Mouse (Mus musculus) G1E (cell line): ENCODE measurements around the gene Lypla2. TPM values are rescaled to one million over a fixed set of nuclear protein-coding genes. Genes with fewer than 3 reads are reported as not detected.
A peak's percentile ranks its signal among the peaks of the same experiment; 100 is the strongest.

Source experiments
- ATAC-seq: 2 replicates; pipeline ENCODE4 v1.8.0; 2016; ENCODE audit warnings: mild to moderate bottlenecking; ENCODE audit not compliant: insufficient number of reproducible peaks, poor library complexity, low FRiP score, severe bottlenecking; ENCODE audit errors: extremely low read depth
- DNase-seq: peaks from one replicate; pipeline ENCODE4 v3.0.0; 2012; ENCODE audit warnings: low spot score
- H3K27me3 ChIP-seq: 2 replicates; pipeline ENCODE4 v1.6.1; 2012; ENCODE audit warnings: mild to moderate bottlenecking, low read length, inconsistent platforms; ENCODE audit not compliant: insufficient read depth
- H3K36me3 ChIP-seq: replicated peaks from 2 replicates; pipeline ENCODE3; 2012; ENCODE audit warnings: mild to moderate bottlenecking, inconsistent platforms
- H3K4me1 ChIP-seq: 2 replicates; pipeline ENCODE4 v1.6.1; 2012; ENCODE audit warnings: low read depth, low read length, inconsistent platforms, mixed read lengths; ENCODE audit not compliant: insufficient read depth
- H3K4me3 ChIP-seq: 2 replicates; pipeline ENCODE4 v1.5.1; 2012; ENCODE audit warnings: low read depth, mild to moderate bottlenecking, inconsistent platforms, low read length, moderate library complexity, mixed read lengths
- H3K9me3 ChIP-seq: replicated peaks from 2 replicates; pipeline ENCODE4 v1.6.1; 2012; ENCODE audit warnings: inconsistent platforms
- CTCF ChIP-seq: IDR thresholded peaks from 2 replicates; pipeline ENCODE4 v1.5.1; 2012; ENCODE audit warnings: low read depth, low read length, inconsistent platforms, mixed read lengths
- GATA1 ChIP-seq: IDR thresholded peaks from 2 replicates; pipeline ENCODE4 v1.6.1; 2012; ENCODE audit warnings: borderline replicate concordance, low read length, inconsistent platforms, mixed read lengths
- GATA2 ChIP-seq: IDR thresholded peaks from 2 replicates; pipeline ENCODE4 v1.6.1; 2012; ENCODE audit warnings: low read depth, low read length, inconsistent platforms, borderline replicate concordance
- POLR2AphosphoS5 ChIP-seq: IDR thresholded peaks from 2 replicates; pipeline ENCODE4 v1.6.1; 2012; ENCODE audit warnings: low read depth, low read length, inconsistent platforms; ENCODE audit not compliant: insufficient replicate concordance
- TAL1 ChIP-seq: conservative IDR thresholded peaks from 2 replicates; pipeline ENCODE4 v1.6.1; 2012; ENCODE audit warnings: low read depth, low read length, inconsistent platforms, mixed read lengths
- polyA plus RNA-seq: library from polyadenylated mRNA; stranded (reverse); fragments of >175 nt; gene quantifications from 2 replicates; pipeline ENCODE4 v1.2.3, GENCODE M21; 2012
- total RNA-seq, 2 experiments: library from RNA; stranded (forward) in 1 of 2; stranded (reverse) in 1 of 2; fragments of 200-1000 nt in 1 of 2; fragments of >200 nt in 1 of 2; fragmentation: Nextera tagmentation in 1 of 2; gene quantifications; 2 replicates each; pipeline ENCODE4 v1.2.3; 2014 to 2017

Lypla2 gene
- total and polyA plus RNA-seq, 3 experiments: 28.5 to 243 (median 53.9) TPM

- Histone ChIP-seq H3K9me3 (no peaks in the 10 kb centered on the region), H3K4me3 (no peak overlapping the region), H3K4me1 (peaks cover 12% of the 10 kb centered on the region), H3K27me3 (no peaks in the 10 kb centered on the region), H3K36me3 (peaks cover 85% of the 10 kb centered on the region)
- DNase-seq: no peak
- TF ChIP-seq CTCF (no peak), POLR2AphosphoS5 (no peak), GATA2 (no peak), TAL1 (no peak), GATA1 (no peak)
- no peak for ATAC-seq
Observed at GRCm38 (mm10) chr4:135926195-135926808, 46.1 kb downstream of the Lypla2 start.

GRCm38 (mm10) chr4:135925341-135925740, 47.1 kb downstream of the Lypla2 start:
- Histone ChIP-seq H3K4me1 (peaks cover 13% of the 10 kb centered on the region), H3K27me3 (no peaks in the 10 kb centered on the region), H3K4me3 (no peak overlapping the region), H3K36me3 (peaks cover 76% of the 10 kb centered on the region), H3K9me3 (no peaks in the 10 kb centered on the region)
- TF ChIP-seq GATA1: no peak
- TF ChIP-seq POLR2AphosphoS5: no peak
- TF ChIP-seq CTCF: no peak
- TF ChIP-seq GATA2: no peak
- no peak for TF ChIP-seq TAL1
- ATAC-seq (no peak), DNase-seq (no peak)

- ATAC-seq: no peak
- no peak for DNase-seq
- TF ChIP-seq CTCF (no peak), GATA2 (no peak)
- H3K4me3 ChIP-seq: no peak overlapping the region
- H3K27me3 ChIP-seq: no peaks in the 10 kb centered on the region
- peaks cover 71% of the 10 kb centered on the region for H3K36me3 ChIP-seq
- peaks cover 13% of the 10 kb centered on the region for H3K4me1 ChIP-seq
- no peaks in the 10 kb centered on the region for H3K9me3 ChIP-seq
Observed at GRCm38 (mm10) chr4:135924418-135924817, 48.0 kb downstream of the Lypla2 start.

GRCm38 (mm10) chr4:135922190-135922589, 50.2 kb downstream of the Lypla2 start:
- peaks cover 73% of the 10 kb centered on the region for H3K36me3 ChIP-seq
- ATAC-seq: no peak
- TF ChIP-seq POLR2AphosphoS5 (no peak), GATA1 (no peak), CTCF (no peak), GATA2 (no peak), TAL1 (no peak)

GRCm38 (mm10) chr4:135921257-135922120, 50.9 kb downstream of the Lypla2 start:
- Histone ChIP-seq H3K9me3 (no peaks in the 10 kb centered on the region), H3K36me3 (peaks cover 73% of the 10 kb centered on the region)
- DNase-seq: no peak

More at GRCm38 (mm10) chr4:135922190-135922589, 50.2 kb downstream of the Lypla2 start:
- H3K9me3 ChIP-seq: no peaks in the 10 kb centered on the region
- peaks cover 22% of the 10 kb centered on the region for H3K4me1 ChIP-seq
- no peak for DNase-seq
- H3K4me3 ChIP-seq: no peak overlapping the region
- H3K27me3 ChIP-seq: no peaks in the 10 kb centered on the region; the same call in 1 of the 2 replicates

GRCm38 (mm10) chr4:135920304-135921241, 51.9 kb downstream of the Lypla2 start, which contains the start of gene Fuca1:
Fuca1 (plus strand) TSS chr4:135920735.
- H3K36me3 ChIP-seq: peaks cover 66% of the 10 kb centered on the region
- peak; percentile 86 for ATAC-seq

More at GRCm38 (mm10) chr4:135921257-135922120, 50.9 kb downstream of the Lypla2 start:
- peaks cover 21% of the 10 kb centered on the region for H3K4me1 ChIP-seq
- peak overlapping the region; percentile 91 for H3K4me3 ChIP-seq
- peaks cover 3% of the 10 kb centered on the region; the same call in 1 of the 2 replicates for H3K27me3 ChIP-seq
- no peak for ATAC-seq
- TF ChIP-seq GATA1 (no peak), GATA2 (no peak), TAL1 (no peak), CTCF (no peak), POLR2AphosphoS5 (no peak)

More at GRCm38 (mm10) chr4:135920304-135921241, 51.9 kb downstream of the Lypla2 start, which contains the start of gene Fuca1:
- H3K27me3 ChIP-seq: peaks cover 3% of the 10 kb centered on the region; the same call in 1 of the 2 replicates
- DNase-seq: peak; percentile 84
- H3K4me3 ChIP-seq: peak within 1 kb of the TSS; percentile 91
- peaks cover 20% of the 10 kb centered on the region for H3K4me1 ChIP-seq
- no peaks in the 10 kb centered on the region for H3K9me3 ChIP-seq
- TF ChIP-seq GATA1: no peak
- peak; percentile 58 for TF ChIP-seq CTCF
